Mouse (Mus musculus): ENCODE measurements around the gene Ick. TPM values are rescaled to one million over a fixed set of nuclear protein-coding genes. Genes with fewer than 3 reads are reported as not detected.

The Ick gene
- total and polyA plus RNA-seq, 3 experiments, result 7.8 to 14.0 (median 12.5) TPM

DNA sequence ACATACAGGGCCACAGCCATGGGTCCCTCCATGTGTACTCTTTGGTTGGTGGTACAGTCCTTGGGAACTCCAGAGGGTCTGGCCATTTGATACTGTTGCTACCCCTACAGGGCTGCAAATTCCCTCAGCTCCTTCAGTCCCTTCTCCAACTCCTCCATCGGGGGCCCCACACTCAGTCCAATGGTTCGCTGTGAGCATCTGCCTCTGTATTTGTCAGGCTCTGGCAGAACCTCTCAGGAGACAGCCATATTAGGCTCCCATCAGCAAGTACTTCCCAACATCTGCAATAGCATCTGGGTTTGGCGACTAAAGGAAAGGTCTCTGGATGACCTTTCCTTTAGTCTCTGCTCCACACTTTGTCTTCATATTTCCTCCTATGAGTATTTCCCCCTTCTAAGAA is 102.5 kb downstream of the Ick start:
- peaks cover 6% of the 10 kb centered on the region for H3K4me1 ChIP-seq (ENCODE audit: control insufficient read depth, insufficient read depth, low read length)
- DNase-seq, result no peak
- intact Hi-C loops (cut with DNase I), result no loop called here
- no peak overlapping the region for H3K27ac ChIP-seq
- no peak overlapping the region for H3K9ac ChIP-seq (ENCODE audit: low read depth, low read length)
- no peaks in the 10 kb centered on the region for H3K27me3 ChIP-seq (ENCODE audit: control insufficient read depth, insufficient read depth, low read length)
- H3K36me3 ChIP-seq (ENCODE audit: control insufficient read depth, insufficient read depth, low read length), result 0 out of 2 replicates have a peak, but pooled peaks cover 2% of the 10 kb centered on the region
- no peaks in the 10 kb centered on the region for H3K79me2 ChIP-seq (replicated peaks; ENCODE audit: control insufficient read depth, insufficient read depth, low read length)
- no peak for TF ChIP-seq EP300 (IDR thresholded peaks at IDR 0.05; ENCODE audit: insufficient read depth, low read depth, low read length)
- TF ChIP-seq CTCF (IDR thresholded peaks at IDR 0.05), result no peak
- no peak for TF ChIP-seq POLR2A (IDR thresholded peaks at IDR 0.05; ENCODE audit: insufficient read depth, low read depth, low read length)
- 96% methylated on average over 3 of the region's 3 CpGs for WGBS
- no peak overlapping the region for H3K4me3 ChIP-seq

DNA sequence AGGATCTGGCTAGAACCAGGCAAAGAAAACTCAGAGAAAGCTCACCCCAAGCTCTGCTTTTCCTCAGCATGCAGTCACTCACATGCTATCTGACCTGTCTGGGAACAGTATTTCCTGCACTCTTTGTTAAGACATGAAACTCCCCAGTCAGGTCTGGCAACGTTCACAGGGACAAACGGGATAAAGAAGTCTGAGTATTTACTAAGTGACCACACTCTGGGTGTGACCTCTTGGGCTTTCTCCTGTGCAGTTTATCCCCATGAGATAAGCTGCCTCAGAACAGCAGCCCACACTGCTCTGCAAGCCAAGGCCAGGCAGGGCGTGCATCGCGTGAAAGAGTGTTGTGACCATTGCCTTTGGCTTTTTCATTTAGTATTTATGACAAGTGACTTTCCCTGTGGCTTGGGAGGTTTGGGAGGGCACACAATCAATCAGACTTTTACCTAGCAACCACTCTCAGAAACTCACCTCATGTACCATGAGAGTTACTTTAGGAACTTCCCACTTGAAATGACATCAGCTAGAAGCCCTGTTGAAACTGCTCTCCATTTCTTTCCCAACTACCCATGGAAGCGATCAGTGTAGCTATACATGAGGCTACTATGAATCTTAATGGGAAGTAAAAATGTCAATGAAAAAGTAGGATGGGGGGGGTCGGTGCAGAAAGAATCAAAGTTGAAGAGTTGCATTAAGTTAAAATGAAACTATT is 103.5 kb downstream of the Ick start:
- no peaks in the 10 kb centered on the region for H3K27me3 ChIP-seq (ENCODE audit: control insufficient read depth, insufficient read depth, low read length)
- H3K36me3 ChIP-seq (ENCODE audit: control insufficient read depth, insufficient read depth, low read length), result 0 out of 2 replicates have a peak, but pooled peaks cover 2% of the 10 kb centered on the region
- TF ChIP-seq POLR2A (IDR thresholded peaks at IDR 0.05; ENCODE audit: insufficient read depth, low read depth, low read length), result no peak
- no peak for TF ChIP-seq EP300 (IDR thresholded peaks at IDR 0.05; ENCODE audit: insufficient read depth, low read depth, low read length)
- no peak for TF ChIP-seq CTCF (IDR thresholded peaks at IDR 0.05)
- intact Hi-C loops (cut with DNase I), result no loop called here
- H3K4me1 ChIP-seq (ENCODE audit: control insufficient read depth, insufficient read depth, low read length), result peaks cover 6% of the 10 kb centered on the region
- DNase-seq, result peak in 1 of 2 experiments; percentile 53
- no peak overlapping the region for H3K4me3 ChIP-seq
- WGBS, result 20% methylated on average over 7 of the region's 7 CpGs
- no peak overlapping the region for H3K9ac ChIP-seq (ENCODE audit: low read depth, low read length)
- H3K79me2 ChIP-seq (replicated peaks; ENCODE audit: control insufficient read depth, insufficient read depth, low read length), result no peaks in the 10 kb centered on the region
- H3K27ac ChIP-seq, result 0 out of 2 replicates have a peak overlapping the region, but pooled peaks have one; percentile 22

DNA sequence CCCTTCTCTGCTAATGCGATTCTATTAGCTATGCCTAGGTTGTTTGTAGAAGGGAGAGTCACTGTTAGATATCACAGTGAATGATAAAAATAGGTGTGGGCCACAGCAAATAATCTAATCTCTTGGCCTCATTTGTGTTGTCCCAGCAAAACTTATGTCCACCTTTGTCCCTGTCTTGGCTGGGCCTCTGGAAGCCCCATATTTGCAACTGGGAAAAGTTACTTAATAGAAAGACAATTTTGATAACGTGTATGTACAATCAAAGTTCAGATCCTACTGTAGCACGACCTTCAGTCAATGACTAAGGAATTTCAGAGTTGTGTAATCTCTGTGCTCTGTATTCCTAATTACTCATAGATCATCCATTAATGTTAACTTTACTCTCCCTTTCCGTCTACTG is 108.1 kb downstream of the Ick start:
- WGBS, result 39% methylated on average over 4 of the region's 4 CpGs
- H3K79me2 ChIP-seq (replicated peaks; ENCODE audit: control insufficient read depth, insufficient read depth, low read length), result no peaks in the 10 kb centered on the region
- H3K36me3 ChIP-seq (ENCODE audit: control insufficient read depth, insufficient read depth, low read length), result 0 out of 2 replicates have a peak, but pooled peaks cover 2% of the 10 kb centered on the region
- DNase-seq, result no peak
- H3K4me3 ChIP-seq, result no peak overlapping the region
- H3K27me3 ChIP-seq (ENCODE audit: control insufficient read depth, insufficient read depth, low read length), result no peaks in the 10 kb centered on the region
- no peak overlapping the region for H3K9ac ChIP-seq (ENCODE audit: low read depth, low read length)
- peaks cover 6% of the 10 kb centered on the region for H3K4me1 ChIP-seq (ENCODE audit: control insufficient read depth, insufficient read depth, low read length)
- intact Hi-C loops (cut with DNase I), result no loop called here
- no peak for TF ChIP-seq POLR2A (IDR thresholded peaks at IDR 0.05; ENCODE audit: insufficient read depth, low read depth, low read length)
- no peak overlapping the region; the same call in 1 of the 2 replicates for H3K27ac ChIP-seq

Other genes with a start within 250 kb of the Ick start
- 10 to 100 TPM; 34.0 to 37.5 TPM for gene Elovl5, start 191.8 kb upstream of the Ick start, total RNA-seq (2021)
- gene Elovl5, start 191.8 kb upstream of the Ick start, polyA plus RNA-seq (2012; rRNA removed), result 35.9 and 50.2 TPM in 2 replicates
- not detected for gene Gcm1, start 57.3 kb upstream of the Ick start, total RNA-seq (2021)
- gene Gcm1, start 57.3 kb upstream of the Ick start, polyA plus RNA-seq (2012; rRNA removed), result not detected in 2 replicates
- gene Fbxo9, start 127 bp upstream of the Ick start, total RNA-seq (2021), result 10 to 100 TPM; 34.4 to 40.6 TPM
- gene Fbxo9, start 127 bp upstream of the Ick start, polyA plus RNA-seq (2012; rRNA removed), result 64.1 and 69.5 TPM in 2 replicates
- 100 to 1,000 TPM; 100 to 104 TPM for gene Gsta4, start 73.6 kb downstream of the Ick start, total RNA-seq (2021)
- 53.4 and 88.7 TPM in 2 replicates for gene Gsta4, start 73.6 kb downstream of the Ick start, polyA plus RNA-seq (2012; rRNA removed)
- gene Gsta1, start 121.5 kb downstream of the Ick start, total RNA-seq (2021), result 1 to 10 TPM; 1.3 to 2.2 TPM
- gene Gsta1, start 121.5 kb downstream of the Ick start, polyA plus RNA-seq (2012; rRNA removed), result 0.66 and 2.3 TPM in 2 replicates
- gene Gm3776, start 147.9 kb downstream of the Ick start, total RNA-seq (2021), result 1 to 10 TPM; 1.1 to 1.6 TPM
- 0.18 and 1.1 TPM in 2 replicates for gene Gm3776, start 147.9 kb downstream of the Ick start, polyA plus RNA-seq (2012; rRNA removed)
- under 1 TPM in 1 of 2 experiments, not detected in 1; 0.44 TPM for gene Gm10639, start 180.7 kb downstream of the Ick start, total RNA-seq (2021)
- 0.18 TPM in 1 of 2 replicates, not detected in the other for gene Gm10639, start 180.7 kb downstream of the Ick start, polyA plus RNA-seq (2012; rRNA removed)
- not detected for gene Omt2a, start 205.6 kb downstream of the Ick start, total RNA-seq (2021)
- not detected in 2 replicates for gene Omt2a, start 205.6 kb downstream of the Ick start, polyA plus RNA-seq (2012; rRNA removed)
- gene Omt2b, start 218.4 kb downstream of the Ick start, total RNA-seq (2021), result not detected
- not detected in 2 replicates for gene Omt2b, start 218.4 kb downstream of the Ick start, polyA plus RNA-seq (2012; rRNA removed)
- gene Gsta2, start 246.6 kb downstream of the Ick start, total RNA-seq (2021), result under 1 TPM; 0.50 to 0.84 TPM
- 0.25 TPM in 1 of 2 replicates, not detected in the other for gene Gsta2, start 246.6 kb downstream of the Ick start, polyA plus RNA-seq (2012; rRNA removed)